Mouse (Mus musculus): ENCODE data around the gene Pxylp1.

DNA sequence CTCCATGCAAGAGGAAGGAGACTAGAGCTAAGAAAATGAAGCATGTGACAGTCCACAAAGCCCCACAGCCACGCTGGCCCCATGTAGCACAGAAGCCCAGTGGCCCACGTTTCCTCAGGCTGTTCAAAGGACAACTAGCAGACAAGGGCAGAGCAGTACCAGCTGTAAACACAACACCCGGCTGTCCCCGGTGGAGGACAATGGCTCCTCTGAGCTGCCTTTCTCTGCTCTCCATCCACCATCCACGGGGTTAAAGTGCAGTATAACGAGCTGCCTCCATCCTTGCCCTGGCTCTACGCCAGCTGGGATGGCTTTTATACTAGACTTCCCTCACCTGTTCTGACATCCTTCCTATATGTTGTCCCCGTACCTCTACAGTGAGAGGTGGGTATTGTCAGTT, 55.5 kb downstream of the Pxylp1 start:
- TF ChIP-seq POLR2A (IDR thresholded peaks at IDR 0.05; ENCODE audit: insufficient read depth, low read depth, low read length) = no peak
- TF ChIP-seq CTCF (IDR thresholded peaks at IDR 0.05; ENCODE audit: insufficient read depth, low read depth, low read length) = no peak

Data from olfactory bulb, adult 2 months (tissue).